Mouse (Mus musculus) intestine, postnatal 0 days (tissue): ENCODE results near the gene Mcf2l. TPM values are rescaled to one million over a fixed set of nuclear protein-coding genes. Genes with fewer than 3 reads are reported as not detected.

Experiments used
- ATAC-seq: fragments of 200-750 bp; cut with Nextera tagmentation; 2 replicates; pipeline ENCODE4 v1.8.0; 2017; ENCODE audit warnings: mild to moderate bottlenecking, moderate TSS enrichment, moderate library complexity
- H3K27ac ChIP-seq: fragments of 300-500 bp; sonication (generic); 2 replicates; pipeline ENCODE4 v1.5.1; 2014; ENCODE audit warnings: mild to moderate bottlenecking, low read depth, low read length, moderate library complexity
- H3K27me3 ChIP-seq: fragments of 300-500 bp; sonication (generic); replicated peaks from 2 replicates; pipeline ENCODE4 v1.6.1; 2014; ENCODE audit warnings: low read length, mixed read lengths; ENCODE audit not compliant: control insufficient read depth, insufficient read depth
- H3K36me3 ChIP-seq: fragments of 300-500 bp; sonication (generic); 2 replicates; pipeline ENCODE4 v1.6.1; 2014; ENCODE audit warnings: mild to moderate bottlenecking, moderate library complexity; ENCODE audit not compliant: control insufficient read depth, insufficient read depth
- H3K4me1 ChIP-seq: fragments of 300-500 bp; sonication (generic); replicated peaks from 2 replicates; pipeline ENCODE4 v1.6.1; 2014; ENCODE audit warnings: antibody characterized with exemption, low read length, mixed read lengths; ENCODE audit not compliant: control insufficient read depth, insufficient read depth
- H3K4me2 ChIP-seq: fragments of 300-500 bp; sonication (generic); replicated peaks from 2 replicates; pipeline ENCODE4 v1.6.1; 2014; ENCODE audit warnings: low read depth, mild to moderate bottlenecking, moderate library complexity
- H3K4me3 ChIP-seq: fragments of 300-500 bp; sonication (generic); 2 replicates; pipeline ENCODE4 v1.5.1; 2014; ENCODE audit warnings: low read depth, low read length
- H3K9ac ChIP-seq: fragments of 300-500 bp; sonication (generic); 2 replicates; pipeline ENCODE4 v1.6.1; 2014; ENCODE audit warnings: mild to moderate bottlenecking, low read depth, low read length
- H3K9me3 ChIP-seq: fragments of 300-500 bp; sonication (generic); 2 replicates; pipeline ENCODE4 v1.6.1; 2016; ENCODE audit warnings: mixed run types; ENCODE audit not compliant: control insufficient read depth
- CTCF ChIP-seq: sonication (generic); IDR thresholded peaks from 2 replicates; pipeline ENCODE4 v1.5.1; 2016; ENCODE audit warnings: low read depth, mild to moderate bottlenecking, control low read depth, antibody characterized with exemption, moderate library complexity
- WGBS: fragments of 180-500 bp; shearing (Covaris S2); extraction: QIAGEN DNeasy Blood & Tissue Kit; methylation state at CpG from one replicate; pipeline ENCODE4 v1.1.7; 2014; 5-methylcytosine and 5-hydroxymethylcytosine counted together
- polyA plus RNA-seq: library from polyadenylated mRNA; unstranded; fragments of >200 nt; fragmentation: Nextera tagmentation; extraction: Ambion mirVana; gene quantifications from 2 replicates; pipeline ENCODE4 v1.2.1, GENCODE M21; 2015

Gene Mcf2l
- polyA plus RNA-seq, 1 experiment from 2014 or later, result 6.7 TPM

GRCm38 (mm10) chr8:12915187-12916006 lies 41.8 kb downstream of the Mcf2l start:
- H3K27ac ChIP-seq, result no peak overlapping the region
- H3K27me3 ChIP-seq, result no peaks in the 10 kb centered on the region
- no peak for TF ChIP-seq CTCF
- peak overlapping the region; percentile 80 for H3K4me2 ChIP-seq
- peak; percentile 79 for ATAC-seq
- H3K36me3 ChIP-seq, result no peaks in the 10 kb centered on the region
- H3K9me3 ChIP-seq, result no peaks in the 10 kb centered on the region
- peak overlapping the region; percentile 41 for H3K4me3 ChIP-seq
- WGBS, result 11% methylated on average over 40 of the region's 42 CpGs
- H3K4me1 ChIP-seq, result peaks cover 8% of the 10 kb centered on the region; the same call in 1 of the 2 replicates
- peak overlapping the region; percentile 37; the same call in 1 of the 2 replicates for H3K9ac ChIP-seq

GRCm38 (mm10) chr8:12916156-12916900 lies 42.7 kb downstream of the Mcf2l start:
- Histone ChIP-seq H3K9ac (no peak overlapping the region), H3K36me3 (no peaks in the 10 kb centered on the region), H3K27me3 (no peaks in the 10 kb centered on the region), H3K4me1 (peaks cover 8% of the 10 kb centered on the region; the same call in 1 of the 2 replicates), H3K27ac (no peak overlapping the region), H3K4me3 (no peak overlapping the region), H3K4me2 (peak overlapping the region; percentile 80), H3K9me3 (no peaks in the 10 kb centered on the region)
- WGBS, result 64% methylated on average over 16 of the region's 16 CpGs
- TF ChIP-seq CTCF, result no peak
- no peak for ATAC-seq

DNA sequence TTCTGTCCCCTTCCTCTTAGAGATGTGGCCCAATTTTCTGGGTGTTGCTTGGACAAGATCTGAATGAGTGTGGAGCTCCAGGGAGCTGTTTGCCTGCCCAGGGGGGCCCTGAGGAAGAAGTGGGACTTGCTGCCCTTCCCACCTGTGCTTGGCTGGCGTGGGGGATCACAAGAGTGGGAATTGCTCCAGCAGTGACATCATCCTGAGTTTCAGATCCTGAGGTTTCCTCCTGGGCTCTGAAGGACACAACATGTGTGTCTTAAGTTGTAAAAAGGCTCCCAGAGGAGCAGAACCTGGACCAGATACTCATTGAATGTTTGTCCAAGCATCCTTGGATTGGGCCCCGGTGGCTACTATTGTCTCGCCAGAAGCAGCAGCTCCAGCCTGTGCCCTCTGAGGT lies 43.4 kb downstream of the Mcf2l start:
- Histone ChIP-seq H3K9me3 (no peaks in the 10 kb centered on the region), H3K4me3 (no peak overlapping the region), H3K9ac (no peak overlapping the region), H3K27ac (no peak overlapping the region), H3K4me2 (no peak overlapping the region), H3K36me3 (no peaks in the 10 kb centered on the region), H3K27me3 (no peaks in the 10 kb centered on the region), H3K4me1 (peaks cover 8% of the 10 kb centered on the region; the same call in 1 of the 2 replicates)
- ATAC-seq, result no peak
- WGBS, result 78% methylated on average over 3 of the region's 3 CpGs
- TF ChIP-seq CTCF, result no peak

DNA sequence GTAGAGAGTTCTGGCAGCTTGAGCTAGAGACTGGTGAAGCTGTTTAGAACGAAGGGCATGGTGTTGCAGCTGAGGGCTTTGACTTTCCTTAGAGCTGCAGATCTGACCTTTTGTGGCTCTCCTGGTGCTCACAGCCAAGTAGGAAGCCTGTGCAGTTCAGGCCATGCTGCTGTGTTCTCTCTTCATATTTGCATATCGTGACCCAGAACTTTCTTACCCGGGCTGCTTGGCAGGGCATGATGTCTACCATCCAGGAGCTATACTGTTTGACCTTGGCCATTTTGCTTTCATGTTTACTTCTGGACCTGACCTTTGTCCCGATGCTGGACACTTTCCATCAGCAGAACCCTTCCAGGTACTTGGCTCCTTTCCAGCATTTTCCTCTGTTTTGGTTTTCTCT lies 44.2 kb downstream of the Mcf2l start:
- TF ChIP-seq CTCF, result no peak
- ATAC-seq, result no peak
- Histone ChIP-seq H3K36me3 (no peaks in the 10 kb centered on the region), H3K27me3 (no peaks in the 10 kb centered on the region), H3K4me2 (no peak overlapping the region), H3K4me1 (peaks cover 8% of the 10 kb centered on the region; the same call in 1 of the 2 replicates), H3K4me3 (no peak overlapping the region), H3K27ac (no peak overlapping the region), H3K9me3 (no peaks in the 10 kb centered on the region), H3K9ac (no peak overlapping the region)
- WGBS, result 74% methylated on average over 4 of the region's 4 CpGs

GRCm38 (mm10) chr8:12920599-12920998 lies 47.0 kb downstream of the Mcf2l start:
- 77% methylated on average over 4 of the region's 4 CpGs for WGBS
- no peak for ATAC-seq
- Histone ChIP-seq H3K27me3 (no peaks in the 10 kb centered on the region), H3K9me3 (no peaks in the 10 kb centered on the region), H3K4me3 (no peak overlapping the region), H3K36me3 (no peaks in the 10 kb centered on the region), H3K9ac (no peak overlapping the region), H3K4me2 (no peak overlapping the region), H3K4me1 (no peaks in the 10 kb centered on the region), H3K27ac (no peak overlapping the region)
- TF ChIP-seq CTCF, result no peak

DNA sequence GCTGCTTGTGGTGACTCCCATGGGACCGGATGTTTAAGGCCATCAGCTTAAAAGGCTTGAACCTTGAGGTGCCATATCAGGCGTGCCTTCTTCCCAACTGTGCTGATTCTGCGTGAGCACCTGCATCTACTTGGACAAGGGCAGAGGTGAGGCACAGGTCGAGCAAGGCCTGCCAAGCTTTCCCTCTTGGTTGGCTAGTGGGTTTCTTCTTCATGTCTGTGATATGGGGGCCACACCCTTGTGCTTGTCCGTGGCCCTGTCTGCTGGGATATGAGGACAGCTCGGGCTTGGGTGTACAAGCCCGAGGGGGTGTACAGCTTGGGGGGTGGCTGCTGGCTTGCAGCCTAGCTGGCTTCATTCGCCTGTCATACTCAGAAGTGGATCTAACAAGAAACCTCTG lies 51.4 kb downstream of the Mcf2l start:
- WGBS, result 85% methylated on average over 8 of the region's 8 CpGs
- Histone ChIP-seq H3K4me1 (no peaks in the 10 kb centered on the region), H3K27ac (0 out of 2 replicates have a peak overlapping the region, but pooled peaks have one; percentile 1)

More for the DNA sequence above, 51.4 kb downstream of the Mcf2l start:
- Histone ChIP-seq H3K27me3 (no peaks in the 10 kb centered on the region), H3K36me3 (no peaks in the 10 kb centered on the region), H3K4me3 (no peak overlapping the region), H3K4me2 (no peak overlapping the region), H3K9me3 (no peaks in the 10 kb centered on the region), H3K9ac (no peak overlapping the region)
- ATAC-seq, result no peak
- no peak for TF ChIP-seq CTCF
